Mouse (Mus musculus): ENCODE measurements at regions not wholly inside any gene's neighbourhood (a gene's known extent, or its start where the extent isn't known, plus 50 kb on each side); places are given as distances from the start of the nearest gene placed in this dataset.

DNA sequence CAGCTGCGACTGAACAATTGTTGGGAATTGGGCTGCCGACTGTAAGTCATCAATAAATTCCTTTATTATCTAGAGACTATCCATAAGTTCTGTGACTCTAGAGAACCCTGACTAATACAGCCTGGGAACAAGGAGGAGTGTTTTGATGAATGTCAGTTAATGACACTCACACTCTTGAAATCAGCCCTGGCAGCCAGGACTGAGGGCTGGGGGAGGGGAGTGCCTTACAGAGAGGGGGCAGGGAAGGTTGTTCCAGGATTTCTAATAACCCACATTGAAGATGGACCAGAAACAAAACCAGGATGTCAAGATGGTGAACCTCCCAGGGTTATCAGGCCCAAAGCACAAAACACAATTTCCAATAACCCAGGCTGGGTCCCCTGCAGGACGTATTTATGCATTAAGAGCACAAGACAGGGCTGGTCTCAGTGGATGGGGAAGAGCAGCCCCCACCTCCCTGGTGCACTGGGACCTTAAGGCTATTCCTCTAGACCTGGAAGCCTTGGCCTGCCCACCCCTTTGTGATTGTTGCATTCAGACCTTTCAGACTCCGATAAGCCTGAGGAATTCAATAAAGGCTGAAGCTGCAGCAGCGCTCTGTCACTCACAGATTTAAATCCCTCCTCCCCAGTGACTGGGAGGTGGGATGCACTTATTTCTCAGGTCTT lies 80.0 kb upstream of the Topaz1 start:
- no peaks in the 10 kb centered on the region for H3K9me3 ChIP-seq
- H3K9ac ChIP-seq (replicated peaks): no peak overlapping the region
- H3K4me2 ChIP-seq: no peak overlapping the region
- WGBS: 54% methylated on average over 5 of the region's 5 CpGs
- H3K4me3 ChIP-seq (replicated peaks): no peak overlapping the region
- no peaks in the 10 kb centered on the region for H3K36me3 ChIP-seq
- no peaks in the 10 kb centered on the region for H3K4me1 ChIP-seq (replicated peaks)
- H3K27me3 ChIP-seq: no peaks in the 10 kb centered on the region
- H3K27ac ChIP-seq: no peak overlapping the region
- no peak for ATAC-seq (ENCODE audit: insufficient number of reproducible peaks, insufficient read depth, low FRiP score, low TSS enrichment, low read depth)

GRCm38 (mm10) chr9:122667646-122667981 lies 79.5 kb upstream of the Topaz1 start:
- Histone ChIP-seq H3K27me3 (no peaks in the 10 kb centered on the region), H3K4me3 (replicated peaks) (no peak overlapping the region), H3K9ac (replicated peaks) (no peak overlapping the region), H3K9me3 (no peaks in the 10 kb centered on the region), H3K4me2 (no peak overlapping the region), H3K4me1 (replicated peaks) (no peaks in the 10 kb centered on the region), H3K27ac (no peak overlapping the region), H3K36me3 (no peaks in the 10 kb centered on the region)
- no peak for ATAC-seq (ENCODE audit: insufficient number of reproducible peaks, insufficient read depth, low FRiP score, low TSS enrichment, low read depth)
- 74% methylated on average over 3 of the region's 3 CpGs for WGBS

DNA sequence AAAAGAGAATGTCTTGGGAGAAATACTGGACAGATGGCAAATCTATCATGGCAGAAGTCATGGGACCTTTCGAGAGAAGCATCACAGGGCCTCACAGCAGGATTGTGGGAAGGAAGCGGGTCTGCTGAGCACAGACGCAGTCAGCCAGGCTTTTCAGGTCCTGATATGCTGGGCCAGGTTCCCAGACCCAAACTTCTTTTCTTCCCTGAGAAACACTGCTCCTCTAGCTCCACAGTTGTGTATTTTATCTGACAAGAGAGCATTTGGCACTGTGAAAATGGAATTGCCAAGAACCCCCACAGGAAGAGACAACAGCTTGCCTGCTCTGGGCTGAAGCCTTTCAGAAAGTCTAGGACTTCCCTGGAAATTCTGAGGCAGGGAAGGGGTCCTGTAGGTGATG lies 73.4 kb upstream of the Topaz1 start:
- Histone ChIP-seq H3K9me3 (no peaks in the 10 kb centered on the region), H3K27ac (no peak overlapping the region), H3K9ac (replicated peaks) (no peak overlapping the region), H3K4me3 (replicated peaks) (no peak overlapping the region), H3K36me3 (no peaks in the 10 kb centered on the region), H3K27me3 (no peaks in the 10 kb centered on the region), H3K4me2 (no peak overlapping the region), H3K4me1 (replicated peaks) (no peaks in the 10 kb centered on the region)
- no peak for ATAC-seq (ENCODE audit: insufficient number of reproducible peaks, insufficient read depth, low FRiP score, low TSS enrichment, low read depth)
- 73% methylated on average over 3 of the region's 3 CpGs for WGBS

DNA sequence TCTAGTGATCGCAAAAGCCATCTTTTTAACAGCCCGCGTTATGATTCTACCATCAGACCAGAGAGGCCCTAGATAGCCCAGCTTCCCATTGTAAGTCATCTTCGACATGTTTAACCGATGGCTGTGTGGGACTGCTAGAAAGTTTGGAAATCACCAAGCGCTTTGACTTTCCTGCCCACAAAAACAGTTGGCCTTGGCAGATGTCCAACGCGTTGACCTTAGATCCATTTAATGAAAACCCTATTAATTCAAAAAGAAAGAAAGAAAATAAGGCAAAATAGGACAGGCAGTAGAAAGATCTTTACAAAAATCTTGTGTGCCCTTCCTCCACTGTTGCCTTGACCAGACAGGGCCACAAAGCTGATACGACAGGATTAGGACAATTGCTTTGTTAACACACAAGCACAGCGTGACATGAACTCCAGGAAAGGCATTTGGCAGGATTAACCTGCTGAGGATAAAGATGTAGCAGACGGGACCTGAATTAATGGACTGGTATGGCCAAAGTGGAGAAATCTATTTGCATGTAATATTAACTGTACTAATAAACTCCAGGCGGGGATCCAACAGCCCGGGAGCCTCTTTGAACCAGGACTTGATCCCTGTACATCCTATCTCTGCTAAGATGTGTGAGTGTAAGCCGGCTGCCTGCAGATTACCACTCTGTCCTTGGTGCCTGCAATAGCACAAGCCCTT lies 69.0 kb upstream of the Topaz1 start:
- Histone ChIP-seq H3K27me3 (peaks cover 2% of the 10 kb centered on the region; the same call in 1 of the 2 replicates), H3K4me1 (replicated peaks) (no peaks in the 10 kb centered on the region), H3K4me2 (no peak overlapping the region), H3K9me3 (no peaks in the 10 kb centered on the region), H3K9ac (replicated peaks) (no peak overlapping the region), H3K36me3 (no peaks in the 10 kb centered on the region), H3K27ac (no peak overlapping the region), H3K4me3 (replicated peaks) (no peak overlapping the region)
- ATAC-seq (ENCODE audit: insufficient number of reproducible peaks, insufficient read depth, low FRiP score, low TSS enrichment, low read depth): no peak
- WGBS: 80% methylated on average over 14 of the region's 14 CpGs

GRCm38 (mm10) chr9:122687170-122687569 lies 60.0 kb upstream of the Topaz1 start:
- Histone ChIP-seq H3K4me2 (no peak overlapping the region), H3K9me3 (no peaks in the 10 kb centered on the region), H3K9ac (replicated peaks) (no peak overlapping the region), H3K27ac (no peak overlapping the region), H3K4me1 (replicated peaks) (no peaks in the 10 kb centered on the region), H3K4me3 (replicated peaks) (no peak overlapping the region), H3K36me3 (no peaks in the 10 kb centered on the region), H3K27me3 (peaks cover 2% of the 10 kb centered on the region; the same call in 1 of the 2 replicates)
- WGBS: 26% methylated on average over 4 of the region's 4 CpGs
- ATAC-seq (ENCODE audit: insufficient number of reproducible peaks, insufficient read depth, low FRiP score, low TSS enrichment, low read depth): no peak

- 71% methylated on average over 6 of the region's 6 CpGs for WGBS
- Histone ChIP-seq H3K4me1 (replicated peaks) (no peaks in the 10 kb centered on the region), H3K9me3 (no peaks in the 10 kb centered on the region), H3K9ac (replicated peaks) (no peak overlapping the region), H3K4me2 (no peak overlapping the region), H3K27ac (no peak overlapping the region), H3K4me3 (replicated peaks) (no peak overlapping the region), H3K36me3 (no peaks in the 10 kb centered on the region), H3K27me3 (no peaks in the 10 kb centered on the region)
- ATAC-seq (ENCODE audit: insufficient number of reproducible peaks, insufficient read depth, low FRiP score, low TSS enrichment, low read depth): no peak
Measured at GRCm38 (mm10) chr9:122691879-122692278, 55.3 kb upstream of the Topaz1 start.

DNA sequence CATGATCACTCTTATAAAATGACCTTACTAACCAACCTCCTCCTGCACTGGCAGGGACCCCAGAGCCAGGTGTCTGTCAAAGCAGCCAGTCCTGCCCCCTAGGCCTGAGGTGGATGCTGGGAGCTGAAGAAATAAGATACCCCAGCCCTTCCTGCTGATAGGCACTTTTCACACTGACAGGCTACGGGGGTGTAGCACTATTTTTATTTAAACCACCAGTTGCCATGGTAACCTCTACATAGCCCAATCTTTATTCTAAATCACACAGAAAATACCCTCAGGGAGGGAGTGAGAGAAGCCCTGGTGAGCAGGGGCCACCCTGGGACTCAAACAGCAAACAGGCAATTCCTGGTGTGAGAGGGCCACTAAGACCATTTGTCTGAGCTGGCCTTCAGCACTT lies 51.4 kb upstream of the Topaz1 start:
- Histone ChIP-seq H3K9me3 (no peaks in the 10 kb centered on the region), H3K36me3 (no peaks in the 10 kb centered on the region), H3K4me3 (replicated peaks) (no peak overlapping the region), H3K9ac (replicated peaks) (no peak overlapping the region), H3K4me2 (no peak overlapping the region), H3K27ac (no peak overlapping the region), H3K27me3 (no peaks in the 10 kb centered on the region), H3K4me1 (replicated peaks) (no peaks in the 10 kb centered on the region)
- ATAC-seq (ENCODE audit: insufficient number of reproducible peaks, insufficient read depth, low FRiP score, low TSS enrichment, low read depth): no peak
- WGBS: 16% methylated on average over 1 of the region's 1 CpGs

Small RNAs in the stretch of these regions (microRNA-seq; reads per million reads assigned to microRNA genes)
- gene Mir138-1: 61.6 reads per million, percentile 46 among the genes with 10 or more reads in this experiment
